Mouse (Mus musculus) brain, adult 10 weeks (tissue): ENCODE measurements around the gene Narfl. TPM values are rescaled to one million over a fixed set of nuclear protein-coding genes. Genes with fewer than 3 reads are reported as not detected.

Source experiments
- polyA plus RNA-seq: library from polyadenylated mRNA; stranded (reverse); fragments of 350-450 nt; fragmentation: Illumina TruSeq; extraction: RNeasy Lipid Tissue Mini Kit (QIAGEN cat#74804); gene quantifications from one replicate; pipeline ENCODE4 v1.2.3, GENCODE M21; 2015; ENCODE audit warnings: low read depth, low replicate concordance

Narfl gene
- 32.3 TPM for polyA plus RNA-seq

DNA sequence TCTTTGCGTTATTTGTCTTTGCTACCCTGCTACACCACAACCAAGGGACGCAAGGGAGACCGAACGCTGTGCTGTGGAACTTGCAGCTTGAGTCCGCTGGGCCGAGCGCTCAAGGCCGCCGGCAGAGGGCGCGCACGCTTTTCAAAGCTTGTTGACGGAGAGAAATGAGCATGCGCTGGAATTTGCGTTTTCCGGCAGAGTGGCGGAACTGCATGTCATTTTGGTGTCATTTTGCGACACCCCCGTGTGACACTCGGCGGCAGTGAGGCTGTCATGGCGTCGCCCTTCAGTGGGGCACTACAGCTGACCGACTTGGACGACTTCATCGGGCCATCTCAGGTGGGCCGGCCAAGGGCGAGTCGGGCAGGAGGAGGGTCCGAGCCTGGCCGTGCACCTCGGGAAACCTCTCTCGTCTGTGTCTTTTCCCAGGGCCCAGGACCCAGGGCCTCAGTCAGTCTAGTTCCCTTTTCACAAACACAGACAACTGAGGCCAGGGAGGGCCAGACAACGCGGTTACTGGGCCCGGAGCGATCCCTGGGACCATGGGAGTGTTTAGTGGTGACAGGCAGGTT lies at the start of gene Narfl:
Narfl (plus strand) TSS at position 228 of the 572 bp plus-strand sequence.

DNA sequence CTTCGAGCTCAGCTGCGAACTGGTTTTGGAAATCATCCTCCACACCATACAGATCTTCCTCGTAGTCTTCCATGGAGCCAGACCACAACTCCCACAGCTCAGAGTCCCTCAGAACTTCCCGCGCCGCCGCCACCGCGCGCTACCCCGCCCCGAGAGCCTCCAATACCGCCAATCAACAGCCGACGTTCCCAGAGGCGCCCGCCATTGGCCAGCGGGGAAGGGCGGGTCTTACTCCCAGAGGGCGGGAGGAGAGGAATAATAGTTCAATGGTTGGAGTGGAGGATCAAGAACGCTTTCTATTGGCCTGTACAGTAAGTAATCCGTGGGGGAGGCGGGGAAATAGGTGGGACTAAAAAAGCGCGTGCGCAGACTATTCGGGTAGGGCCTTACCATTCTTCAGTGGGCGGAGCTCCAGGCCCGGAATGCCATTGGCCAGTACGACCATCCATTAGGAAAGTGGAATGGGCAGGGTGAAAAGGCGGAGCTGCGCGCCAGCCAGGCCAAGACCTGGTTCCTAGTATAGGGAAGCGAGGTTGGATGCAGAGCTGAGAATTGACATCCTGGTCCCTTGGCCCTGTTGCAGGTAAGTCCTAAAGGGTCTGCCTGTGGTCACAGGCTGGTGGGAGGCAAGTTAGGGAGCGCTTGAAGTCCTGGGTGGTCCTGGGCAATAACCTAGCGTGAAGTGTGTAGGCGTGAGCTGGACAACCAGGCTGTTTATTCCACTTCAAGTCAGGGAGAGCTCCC lies 46.1 kb upstream of the Narfl start, which contains the start of the genes Chtf18 and Rpusd1:
Chtf18 (minus strand) TSS at position 155 of the 744 bp plus-strand sequence.
Rpusd1 (plus strand) TSS at position 406 of the 744 bp plus-strand sequence.

DNA sequence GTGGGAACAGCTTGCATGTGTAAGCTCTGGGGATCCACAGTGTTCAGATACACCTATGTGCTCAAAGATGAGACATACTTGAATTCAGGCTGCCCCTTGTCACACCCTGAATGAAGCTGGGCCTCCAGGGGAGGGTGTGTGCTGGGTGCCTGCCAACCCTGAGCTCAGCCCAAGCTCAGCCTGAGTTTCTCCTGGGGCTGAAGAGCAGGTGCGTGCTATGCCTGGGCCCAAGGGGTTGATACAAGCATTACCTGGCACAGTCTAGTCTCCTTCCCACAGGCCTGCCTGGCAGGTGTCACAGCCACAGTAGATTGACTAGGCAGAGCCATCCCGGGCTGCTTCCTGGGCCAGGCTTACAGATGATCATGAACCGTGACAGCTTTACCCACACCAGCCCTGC lies 37.8 kb upstream of the Narfl start, which contains the start of gene Mslnl:
Mslnl (plus strand) TSS at position 298 of the 400 bp plus-strand sequence.

DNA sequence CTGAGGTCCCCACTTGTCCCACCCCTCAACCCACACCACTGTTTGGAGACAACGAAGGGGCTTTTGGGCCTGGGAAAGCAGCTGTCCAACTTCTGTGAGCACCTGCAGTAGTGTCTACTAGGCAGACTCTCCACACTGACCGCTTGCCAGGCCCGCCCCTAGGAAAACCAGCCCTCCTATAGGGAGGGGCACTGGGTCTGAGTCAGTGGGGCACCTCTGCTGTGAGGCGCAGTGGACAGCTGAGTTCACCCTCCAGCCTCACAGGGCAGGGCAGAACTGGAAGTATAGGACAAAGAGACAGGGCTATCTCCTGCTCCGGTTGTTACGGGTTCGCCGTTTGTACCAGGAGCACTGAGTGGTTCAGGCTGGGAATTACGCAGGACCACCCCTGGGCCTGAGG lies 19.3 kb upstream of the Narfl start, which contains the start of gene Msln:
Msln (minus strand) TSS at position 138 of the 400 bp plus-strand sequence.

DNA sequence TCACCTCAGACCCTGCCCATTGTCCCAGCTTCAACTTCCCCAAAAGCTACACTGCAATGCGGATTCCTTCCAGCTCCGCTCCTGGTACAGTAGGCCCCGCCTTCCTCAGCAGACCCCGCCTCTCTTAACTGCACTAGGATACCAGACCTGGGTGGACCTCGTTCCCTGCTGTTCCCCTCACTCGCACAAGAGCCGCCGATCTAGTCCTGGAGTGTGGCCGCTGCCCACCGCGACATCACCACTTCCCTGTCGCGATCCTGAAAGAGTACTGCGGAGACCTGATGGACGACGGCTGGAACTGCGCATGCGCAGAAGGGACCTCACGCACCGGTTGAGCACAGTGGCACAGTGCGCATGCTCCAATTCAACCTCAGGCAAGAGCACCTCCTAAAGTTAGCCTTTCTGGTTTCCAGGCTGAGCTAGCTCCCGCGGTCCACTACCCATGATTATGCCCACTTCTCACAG lies 11.7 kb downstream of the Narfl start, which contains the start of gene Haghl:
Haghl (minus strand) TSS at position 393 of the 465 bp plus-strand sequence.

DNA sequence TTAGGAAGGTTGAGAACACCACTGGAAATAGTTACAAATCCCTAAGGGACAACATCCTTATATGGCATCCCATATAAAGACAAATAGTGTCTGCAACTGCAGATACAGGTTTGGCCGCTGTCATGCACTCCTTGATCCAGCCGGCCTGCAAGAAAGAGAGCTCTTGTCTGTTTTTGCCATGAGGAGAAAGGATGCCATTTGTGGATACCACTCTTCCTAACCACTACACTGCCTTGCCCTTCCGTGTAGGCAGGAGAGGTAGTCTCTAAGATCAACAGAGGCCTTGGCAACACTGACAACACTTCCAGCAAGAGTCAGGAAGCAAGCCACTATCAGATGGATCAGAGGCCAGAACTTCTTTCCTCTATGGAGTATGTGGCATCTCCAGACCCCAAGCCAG lies 12.7 kb downstream of the Narfl start, which contains the start of gene Ccdc78:
Ccdc78 (plus strand) TSS at position 301 of the 400 bp plus-strand sequence.

DNA sequence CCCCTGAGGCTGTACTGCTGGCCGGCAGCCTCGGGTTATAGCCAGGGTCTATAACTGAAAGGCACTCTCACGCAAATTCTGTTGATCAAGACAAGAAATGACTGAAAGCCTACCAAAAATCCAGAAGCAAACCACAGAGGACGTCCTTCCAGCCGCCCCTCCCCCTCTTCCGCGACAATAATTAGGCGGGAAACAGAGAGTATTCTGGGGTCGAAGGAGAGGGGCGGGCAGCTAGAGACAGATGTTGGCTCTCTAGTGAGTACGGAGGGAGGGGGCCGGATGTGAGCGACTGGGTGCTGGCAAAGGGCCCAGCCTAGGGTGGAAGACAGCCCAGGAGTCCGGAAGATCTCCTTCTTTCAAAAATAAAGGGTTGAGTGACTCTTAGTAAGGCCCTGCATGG lies 19.0 kb downstream of the Narfl start, which contains the start of gene Fam173a:
Fam173a (minus strand) TSS at position 287 of the 400 bp plus-strand sequence.

DNA sequence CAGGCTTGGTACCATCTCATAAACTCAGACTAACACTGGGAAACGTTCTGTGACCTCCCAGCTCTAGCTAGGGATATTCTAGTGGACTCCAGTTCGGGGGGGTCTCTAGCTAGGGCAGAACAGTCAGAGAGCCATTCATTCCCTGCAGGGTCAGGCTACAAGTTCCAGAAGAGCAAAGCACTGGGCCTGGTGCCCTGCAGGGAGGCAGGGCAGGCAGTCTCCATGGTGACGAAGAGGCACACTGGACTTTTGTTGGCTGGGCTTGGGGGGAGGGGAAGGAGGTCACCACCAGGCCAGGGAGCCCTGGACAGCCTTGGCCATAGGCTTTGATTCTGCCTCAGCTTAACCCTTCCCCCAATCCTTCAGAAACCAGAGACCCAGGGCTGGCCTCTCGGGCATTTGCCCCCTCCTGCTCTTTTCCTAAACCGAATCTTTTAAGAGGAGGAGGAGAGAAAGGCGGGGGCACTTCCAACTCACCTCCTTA lies 22.1 kb downstream of the Narfl start, which contains the start of gene AC134908.4:
AC134908.4 (minus strand) TSS at position 51 of the 484 bp plus-strand sequence.

DNA sequence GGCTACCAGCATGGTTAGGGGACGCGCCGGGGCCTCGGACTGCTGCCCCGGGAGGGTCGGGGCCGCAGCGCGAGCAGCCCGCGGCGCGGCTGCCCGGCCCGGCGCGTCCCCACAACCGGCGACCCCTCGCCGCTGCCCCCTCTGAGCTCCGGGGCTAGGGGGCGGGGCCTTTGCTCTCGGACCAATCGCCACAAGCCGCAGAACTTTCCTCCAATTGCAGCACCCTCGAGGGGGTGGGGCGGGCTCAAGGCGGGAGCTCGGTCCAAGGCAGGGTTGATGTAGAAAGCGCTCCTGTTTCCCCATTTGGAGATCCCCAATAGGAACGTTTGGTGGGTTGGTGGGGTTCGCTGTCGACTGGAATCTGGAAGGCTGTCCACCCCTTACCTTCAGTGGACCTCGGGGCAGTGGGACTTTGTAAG lies 23.4 kb downstream of the Narfl start, which contains the start of gene Metrn:
Metrn (minus strand) TSS at position 186 of the 419 bp plus-strand sequence.

DNA sequence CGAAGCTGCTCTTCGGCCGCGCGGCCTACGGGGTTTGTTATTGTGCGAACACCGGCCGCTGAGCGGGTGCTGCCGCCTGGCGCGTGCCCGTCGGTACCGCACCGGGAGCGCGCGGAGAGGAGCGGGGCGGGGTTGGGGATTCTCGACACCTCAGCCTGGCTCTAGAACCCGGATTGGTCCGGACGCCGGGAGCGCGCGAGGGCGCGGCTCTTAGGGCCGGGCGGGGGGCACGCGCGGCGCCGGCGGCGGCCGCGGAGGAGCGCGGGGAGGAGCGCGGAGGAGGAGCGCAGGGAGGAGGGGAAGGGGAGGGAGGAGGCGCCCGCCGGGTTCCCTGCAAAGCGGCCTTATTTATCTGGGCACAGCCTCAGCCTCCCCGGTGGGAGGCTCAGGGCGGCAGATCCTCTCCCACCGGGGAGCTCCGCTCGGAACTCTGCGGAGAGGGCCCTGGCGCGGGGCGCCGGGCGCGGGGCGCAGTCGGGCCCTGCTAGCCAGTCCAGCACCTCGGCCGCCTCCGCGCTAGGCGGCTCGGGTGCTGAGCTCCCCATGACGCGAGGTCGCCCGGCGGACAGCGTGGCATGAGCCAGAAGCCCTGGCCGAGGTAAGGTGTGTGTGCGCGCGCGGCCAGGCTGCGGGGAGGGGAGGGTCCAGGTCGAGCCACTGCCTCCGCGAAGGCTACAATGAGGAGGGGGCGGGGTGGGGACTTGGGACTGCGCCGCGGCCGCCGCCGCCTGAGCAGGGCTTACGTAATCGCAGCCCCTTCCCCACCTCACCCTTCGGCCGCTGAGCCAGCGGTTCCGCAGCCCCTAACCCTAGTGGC lies 35.4 kb downstream of the Narfl start, which contains the start of gene Fbxl16:
Fbxl16 (plus strand) TSS at position 297 of the 817 bp plus-strand sequence.

DNA sequence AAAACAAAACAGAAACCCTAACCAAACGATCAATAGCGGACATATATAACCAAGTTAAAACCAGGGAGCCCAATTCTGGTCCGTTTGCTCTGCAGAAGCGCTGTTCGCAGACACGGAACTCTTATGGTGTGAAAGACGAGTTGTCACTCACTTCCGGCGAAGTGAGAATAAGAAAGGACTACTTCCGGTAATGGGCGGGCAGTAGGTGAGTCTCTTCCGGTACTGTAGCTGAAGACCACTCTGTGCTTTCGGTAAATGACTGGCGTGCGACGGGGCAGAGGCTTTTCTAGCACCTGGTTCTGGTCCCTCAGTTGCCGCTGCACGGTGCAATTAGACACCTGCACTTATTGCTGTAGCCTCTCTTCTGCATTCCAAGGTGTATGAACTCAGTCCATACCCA lies 49.9 kb downstream of the Narfl start, which contains the start of gene Wdr24:
Wdr24 (plus strand) TSS at position 176 of the 400 bp plus-strand sequence.

DNA sequence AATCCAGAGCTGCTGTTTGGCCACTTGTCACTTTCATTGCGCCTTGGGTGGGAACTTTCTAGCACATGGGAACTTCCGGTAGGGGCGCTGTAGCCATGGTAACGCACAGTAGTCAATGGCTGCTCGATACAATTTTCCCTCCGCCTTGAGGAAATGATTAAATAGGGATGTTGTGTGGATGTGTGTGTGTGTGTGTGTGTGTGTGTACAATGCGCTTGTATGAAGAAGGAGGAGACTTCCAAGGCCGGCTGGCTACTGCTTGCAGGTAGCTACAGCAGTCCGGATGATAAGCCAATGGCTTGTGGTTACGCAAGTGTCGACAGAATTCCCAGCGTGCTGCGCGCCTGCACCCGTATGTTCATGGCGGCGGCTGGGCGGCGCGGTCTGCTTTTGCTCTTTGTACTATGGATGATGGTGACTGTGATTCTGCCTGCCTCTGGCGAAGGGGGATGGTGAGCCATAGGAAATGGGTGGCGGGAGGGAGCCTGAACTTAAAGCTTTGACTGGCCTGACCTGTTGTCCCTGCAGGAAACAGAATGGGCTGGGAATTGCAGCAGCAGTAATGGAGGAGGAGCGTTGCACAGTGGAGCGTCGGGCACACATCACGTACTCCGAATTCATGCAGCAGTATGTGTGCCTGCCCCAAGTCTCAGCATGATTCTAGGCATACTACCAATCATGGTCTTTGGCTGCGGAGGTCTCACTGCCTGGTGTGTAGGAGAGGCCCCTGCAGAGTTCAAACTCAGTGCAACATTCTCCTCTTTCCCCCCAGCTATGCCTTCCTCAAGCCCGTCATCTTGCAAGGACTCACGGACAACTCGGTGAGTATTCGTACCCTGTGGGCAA lies 55.4 kb downstream of the Narfl start, which contains the start of gene Jmjd8:
Jmjd8 (plus strand) TSS at position 156 of the 846 bp plus-strand sequence.

Other genes starting within 250 kb of the Narfl start
- 37.3 TPM for gene Sox8, start 203.1 kb upstream of the Narfl start, polyA plus RNA-seq
- gene Lmf1, start 194.7 kb upstream of the Narfl start, polyA plus RNA-seq: 17.9 TPM
- gene Gng13, start 56.6 kb upstream of the Narfl start, polyA plus RNA-seq: 297 TPM
- 1.5 TPM for gene Chtf18, start 46.4 kb upstream of the Narfl start, polyA plus RNA-seq
- 78.9 TPM for gene Rpusd1, start 46.1 kb upstream of the Narfl start, polyA plus RNA-seq
- 0.33 TPM for gene Mslnl, start 37.7 kb upstream of the Narfl start, polyA plus RNA-seq
- gene Msln, start 19.4 kb upstream of the Narfl start, polyA plus RNA-seq: 2.9 TPM
- gene Haghl, start 11.9 kb downstream of the Narfl start, polyA plus RNA-seq: 139 TPM
- 0.62 TPM for gene Ccdc78, start 12.8 kb downstream of the Narfl start, polyA plus RNA-seq
- 88.4 TPM for gene Fam173a, start 19.1 kb downstream of the Narfl start, polyA plus RNA-seq
- 1.7 TPM for gene AC134908.4, start 21.9 kb downstream of the Narfl start, polyA plus RNA-seq
- 128 TPM for gene Metrn, start 23.4 kb downstream of the Narfl start, polyA plus RNA-seq
- gene Fbxl16, start 35.3 kb downstream of the Narfl start, polyA plus RNA-seq: 572 TPM
- gene Wdr24, start 49.9 kb downstream of the Narfl start, polyA plus RNA-seq: 22.9 TPM
- 42.7 TPM for gene Jmjd8, start 55.1 kb downstream of the Narfl start, polyA plus RNA-seq
- 169 TPM for gene Stub1, start 59.6 kb downstream of the Narfl start, polyA plus RNA-seq
- gene Rhbdl1, start 63.5 kb downstream of the Narfl start, polyA plus RNA-seq: 44.6 TPM
- 23.4 TPM for gene Gm20683, start 68.0 kb downstream of the Narfl start, polyA plus RNA-seq
- gene Rhot2, start 71.1 kb downstream of the Narfl start, polyA plus RNA-seq: 84.4 TPM
- 21.2 TPM for gene Wdr90, start 87.7 kb downstream of the Narfl start, polyA plus RNA-seq
- 19.9 TPM for gene Mcrip2, start 95.0 kb downstream of the Narfl start, polyA plus RNA-seq
- 49.7 TPM for gene Mettl26, start 101.3 kb downstream of the Narfl start, polyA plus RNA-seq
- gene Wfikkn1, start 107.1 kb downstream of the Narfl start, polyA plus RNA-seq: 0.33 TPM
- 40.3 TPM for gene Rab40c, start 146.0 kb downstream of the Narfl start, polyA plus RNA-seq
- gene Pigq, start 171.2 kb downstream of the Narfl start, polyA plus RNA-seq: 95.8 TPM
- 0.42 TPM for gene Nhlrc4, start 171.2 kb downstream of the Narfl start, polyA plus RNA-seq
- 0.97 TPM for gene A930017K11Rik, start 178.8 kb downstream of the Narfl start, polyA plus RNA-seq
- 23.5 TPM for gene Capn15, start 212.0 kb downstream of the Narfl start, polyA plus RNA-seq